Mouse (Mus musculus): ENCODE measurements around the gene Agbl4.

DNA sequence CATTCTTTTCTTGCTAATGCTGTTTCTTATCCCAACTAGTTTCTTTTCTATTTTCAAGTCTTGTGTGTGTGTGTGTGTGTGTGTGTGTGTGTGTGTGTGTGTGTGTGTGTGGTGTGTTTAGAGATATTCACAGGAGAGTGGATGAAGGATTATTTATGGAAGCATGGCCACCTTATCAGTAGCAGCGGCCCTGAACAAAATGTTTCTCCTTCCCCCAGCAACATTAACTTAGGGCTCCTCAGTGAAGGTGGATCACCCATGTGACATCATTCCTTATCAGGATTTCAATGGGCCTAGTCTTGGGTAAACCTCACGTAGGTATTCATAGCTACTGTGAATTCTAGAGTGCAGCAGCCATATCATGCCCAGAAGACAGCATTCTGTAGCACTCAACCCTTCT, 22.8 kb downstream of the Agbl4 start:
- no peak for TF ChIP-seq CHD2 (IDR thresholded peaks at IDR 0.05; ENCODE audit: low read depth, low read length)
- no peak for TF ChIP-seq MAFK (IDR thresholded peaks at IDR 0.05; ENCODE audit: insufficient read depth, low read depth, low read length)

Measured in ES-E14 (cell line).